Mouse (Mus musculus) limb, embryonic 10.5 days (tissue): ENCODE results near the gene Zfy1. TPM values are rescaled to one million over a fixed set of nuclear protein-coding genes. Genes with fewer than 3 reads are reported as not detected.
A peak's percentile ranks its signal among the peaks of the same experiment; 100 is the strongest.
"Not testable (repeated sequence)": the region's sequence is repeated elsewhere in the genome, so short reads cannot be mapped to it uniquely, and the experiment has no call there.

Source experiments
- DNase-seq: peaks from one replicate; pipeline ENCODE4 v3.0.0-alpha.2; 2017; ENCODE audit warnings: low spot score
- H3K27ac ChIP-seq: fragments of 300-500 bp; sonication (generic); 2 replicates; pipeline ENCODE4 v1.5.1; 2016; ENCODE audit warnings: mild to moderate bottlenecking
- H3K27me3 ChIP-seq: fragments of 300-500 bp; sonication (generic); 2 replicates; pipeline ENCODE4 v1.6.1; 2016; ENCODE audit warnings: low read depth, mild to moderate bottlenecking; ENCODE audit not compliant: poor library complexity, severe bottlenecking
- H3K36me3 ChIP-seq: fragments of 300-500 bp; sonication (generic); 2 replicates; pipeline ENCODE4 v1.6.1; 2016; ENCODE audit warnings: mild to moderate bottlenecking, moderate library complexity
- H3K4me1 ChIP-seq: fragments of 300-500 bp; sonication (generic); 2 replicates; pipeline ENCODE4 v1.6.1; 2016
- H3K4me3 ChIP-seq: fragments of 300-500 bp; sonication (generic); 2 replicates; pipeline ENCODE4 v1.5.1; 2016; ENCODE audit warnings: mild to moderate bottlenecking, moderate library complexity
- H3K9me3 ChIP-seq: fragments of 300-500 bp; sonication (generic); replicated peaks from 2 replicates; pipeline ENCODE4 v1.6.1; 2016; ENCODE audit warnings: mild to moderate bottlenecking
- WGBS: fragments of 180-500 bp; shearing (Covaris S2); methylation state at CpG from one replicate; pipeline ENCODE4 v1.1.7; 2016; 5-methylcytosine and 5-hydroxymethylcytosine counted together
- polyA plus RNA-seq: library from polyadenylated mRNA; unstranded; fragments of >200 nt; fragmentation: Nextera tagmentation; extraction: Ambion mirVana; gene quantifications from 2 replicates; pipeline ENCODE4 v1.2.1, GENCODE M21; 2016

Zfy1 gene
- not detected in 2 replicates for polyA plus RNA-seq

GRCm38 (mm10) chrY:797309-797708, at the start of gene Zfy1:
Zfy1 (minus strand) TSS chrY:797409.
- H3K27ac ChIP-seq: not testable (repeated sequence)
- WGBS: no CpG with 5 or more reads among the region's 11 CpGs

GRCm38 (mm10) chrY:818396-818795, 21.2 kb upstream of the Zfy1 start, which contains the start of gene Uba1y:
Uba1y (plus strand) TSS chrY:818649.
- no peak for DNase-seq
- Histone ChIP-seq H3K9me3 (no peaks in the 10 kb centered on the region), H3K27ac (no peak within 1 kb of the TSS), H3K4me1 (no peaks in the 10 kb centered on the region), H3K36me3 (no peaks in the 10 kb centered on the region), H3K27me3 (no peaks in the 10 kb centered on the region), H3K4me3 (no peak within 1 kb of the TSS)
- 96% methylated on average over 8 of the region's 15 CpGs for WGBS

More at GRCm38 (mm10) chrY:797309-797708, at the start of gene Zfy1:
- not testable (repeated sequence) for H3K27me3 ChIP-seq, H3K36me3 ChIP-seq, H3K9me3 ChIP-seq, H3K4me3 ChIP-seq, DNase-seq, H3K4me1 ChIP-seq

GRCm38 (mm10) chrY:808991-809661, 11.9 kb upstream of the Zfy1 start:
- peak; percentile 39 for DNase-seq
- Histone ChIP-seq H3K27ac (no peak overlapping the region), H3K4me3 (peak overlapping the region; percentile 15; the same call in 1 of the 2 replicates)

More at GRCm38 (mm10) chrY:808991-809661, 11.9 kb upstream of the Zfy1 start:
- WGBS: 3% methylated on average over 9 of the region's 15 CpGs
- Histone ChIP-seq H3K9me3 (no peaks in the 10 kb centered on the region), H3K4me1 (no peaks in the 10 kb centered on the region), H3K27me3 (no peaks in the 10 kb centered on the region), H3K36me3 (no peaks in the 10 kb centered on the region)

Other genes starting within 250 kb of the Zfy1 start
- gene Uba1y, start 21.2 kb upstream of the Zfy1 start, polyA plus RNA-seq: not detected in 2 replicates
- 11.9 and 14.8 TPM in 2 replicates for gene Kdm5d, start 100.4 kb upstream of the Zfy1 start, polyA plus RNA-seq
- gene Eif2s3y, start 213.1 kb upstream of the Zfy1 start, polyA plus RNA-seq: 26.6 and 28.1 TPM in 2 replicates